Mouse (Mus musculus): ENCODE results near the gene Slc25a31.

DNA sequence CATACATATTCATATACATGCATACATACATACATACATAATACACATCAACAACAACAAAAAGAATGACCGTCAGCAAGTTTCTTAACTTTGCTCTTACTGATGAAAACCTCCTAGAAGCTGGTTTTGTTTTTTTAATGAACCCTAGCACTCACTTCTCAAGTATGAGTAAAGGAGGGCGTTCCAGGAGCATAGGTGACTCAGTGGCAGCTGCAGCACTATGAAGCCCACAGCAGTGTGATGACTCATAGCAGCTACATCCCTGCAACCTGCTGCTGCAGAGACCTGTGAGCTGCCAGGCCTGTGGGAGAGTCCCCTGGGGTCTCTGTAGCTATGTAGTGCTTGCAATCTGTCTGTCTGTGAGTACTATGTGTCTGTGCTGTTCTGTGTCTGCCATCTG, 52.7 kb downstream of the Slc25a31 start:
- TF ChIP-seq CTCF (IDR thresholded peaks at IDR 0.05; ENCODE audit: insufficient read depth, low read length) = no peak
- TF ChIP-seq POLR2A (IDR thresholded peaks at IDR 0.05; ENCODE audit: borderline replicate concordance, extremely low read depth, low read depth, low read length) = no peak
